Mouse (Mus musculus) brain, embryonic 14.5 days (tissue): ENCODE measurements at regions not wholly inside any gene's neighbourhood (a gene's known extent, or its start where the extent isn't known, plus 50 kb on each side); places are given as distances from the start of the nearest gene placed in this dataset.

Experiments used
- CTCF ChIP-seq: fragments of 200-500 bp; IDR thresholded peaks from 2 replicates; pipeline ENCODE4 v1.5.1; 2012; ENCODE audit warnings: inconsistent platforms, mild to moderate bottlenecking, moderate library complexity, borderline replicate concordance; ENCODE audit not compliant: insufficient read depth, insufficient read length; ENCODE audit errors: extremely low read depth
- POLR2A ChIP-seq: fragments of 200-500 bp; IDR thresholded peaks from 2 replicates; pipeline ENCODE4 v1.6.1; 2012; ENCODE audit warnings: mild to moderate bottlenecking, inconsistent platforms, borderline replicate concordance; ENCODE audit not compliant: poor library complexity, insufficient read depth, insufficient read length, severe bottlenecking; ENCODE audit errors: extremely low read depth

GRCm38 (mm10) chr11:40428858-40429257 lies 266.1 kb downstream of the Mat2b start:
- TF ChIP-seq POLR2A (no peak), CTCF (no peak)
